In genomic region chr5:98613511-98613910, GRCm38 (mm10) we compare ENCODE assay signal across 26 mouse cellular contexts.
A peak's percentile ranks its signal among the peaks of the same experiment; 100 is the strongest.
DNase-seq lines count a peak whose midpoint lies in the region; ATAC-seq lines count a peak whose summit lies in the region.
"Had no signal": no experiment of that assay in that cellular context is flagged by ENCODE, and none has a peak within 500 bp of the region (broad histone marks: within the 10 kb centered on the region; RNA-seq: fewer than 3 reads in every experiment).

No protein-coding gene starts in this region.

- no peak overlapping the region for H3K27ac ChIP-seq in liver, embryonic 11.5 days (ENCODE audit: low read depth, low read length)
- H3K27ac ChIP-seq: embryonic facial prominence, embryonic 12.5 days; embryonic facial prominence, embryonic 15.5 days; heart, embryonic 15.5 days; hindbrain, embryonic 10.5 days; hindbrain, embryonic 13.5 days had no signal

- H3K4me1 ChIP-seq in liver, embryonic 11.5 days (replicated peaks; ENCODE audit: control insufficient read depth, insufficient read depth, low read length), result no peaks in the 10 kb centered on the region
- H3K4me1 ChIP-seq: embryonic facial prominence, embryonic 12.5 days; embryonic facial prominence, embryonic 15.5 days; heart, embryonic 12.5 days; heart, embryonic 15.5 days; hindbrain, embryonic 10.5 days; hindbrain, embryonic 13.5 days had no signal

- no peak for DNase-seq in frontal cortex, postnatal 25 days (ENCODE audit: low spot score in 2 of 2)
- peak; percentile 5 for DNase-seq in left cerebral cortex, adult 18-20 months (ENCODE audit: low spot score in 2 of 2)
- no peak for DNase-seq in left cerebral cortex, postnatal 10 days (ENCODE audit: extremely low spot score in 1 of 2, low spot score in 2 of 2)
- DNase-seq in NIH3T3 (ENCODE audit: low read depth), result peak; percentile 4
- DNase-seq in liver, embryonic 11.5 days (ENCODE audit: low spot score), result no peak
- DNase-seq: adrenal gland, postnatal 10 days; adrenal gland, postnatal 36 days; cerebellum, adult 11 months; cerebellum, adult 2 months; cerebellum, adult 9-11 months; cerebellum, postnatal 25 days; forebrain, postnatal 0 days; gastrocnemius, postnatal 25 days; heart, adult 18-20 months; heart, postnatal 10 days; heart, postnatal 36 days had no signal

- peak; percentile 87 for ATAC-seq in frontal cortex, adult (ENCODE audit: low TSS enrichment)
- ATAC-seq in liver, embryonic 11.5 days (replicated peaks; ENCODE audit: low FRiP score), result no peak
- ATAC-seq: forebrain, embryonic 14.5 days; forebrain, postnatal 0 days; hindbrain, embryonic 16.5 days; Patski had no signal

- no peaks in the 10 kb centered on the region for H3K27me3 ChIP-seq in liver, embryonic 11.5 days (replicated peaks; ENCODE audit: control insufficient read depth, insufficient read depth, low read length)
- H3K27me3 ChIP-seq: embryonic facial prominence, embryonic 12.5 days; embryonic facial prominence, embryonic 15.5 days; heart, embryonic 12.5 days; heart, embryonic 15.5 days; hindbrain, embryonic 13.5 days; Patski had no signal

- WGBS in liver, embryonic 11.5 days, result 86% methylated on average over 5 of the region's 5 CpGs

- intact Hi-C loops in left cerebral cortex, postnatal 10 days (cut with DNase I), result no loop called here

- H3K4me2 ChIP-seq in liver, embryonic 11.5 days, result no peak overlapping the region
- H3K4me2 ChIP-seq: embryonic facial prominence, embryonic 12.5 days; embryonic facial prominence, embryonic 15.5 days; heart, embryonic 12.5 days; heart, embryonic 15.5 days; hindbrain, embryonic 13.5 days had no signal

- no peak overlapping the region for H3K4me3 ChIP-seq in liver, embryonic 11.5 days (ENCODE audit: low read depth, low read length)
- H3K4me3 ChIP-seq: embryonic facial prominence, embryonic 12.5 days; embryonic facial prominence, embryonic 15.5 days; heart, embryonic 12.5 days; heart, embryonic 15.5 days; hindbrain, embryonic 10.5 days; hindbrain, embryonic 13.5 days had no signal

- H3K9me3 ChIP-seq in liver, embryonic 11.5 days (ENCODE audit: control insufficient read depth, low read length), result no peaks in the 10 kb centered on the region
- H3K9me3 ChIP-seq: embryonic facial prominence, embryonic 12.5 days; embryonic facial prominence, embryonic 15.5 days; heart, embryonic 12.5 days; heart, embryonic 15.5 days; hindbrain, embryonic 10.5 days; hindbrain, embryonic 13.5 days had no signal

- H3K36me3 ChIP-seq in liver, embryonic 11.5 days (ENCODE audit: control insufficient read depth, insufficient read depth, low read length), result no peaks in the 10 kb centered on the region
- H3K36me3 ChIP-seq: embryonic facial prominence, embryonic 12.5 days; embryonic facial prominence, embryonic 15.5 days; heart, embryonic 12.5 days; heart, embryonic 15.5 days; hindbrain, embryonic 10.5 days; hindbrain, embryonic 13.5 days had no signal

- no peak overlapping the region for H3K9ac ChIP-seq in liver, embryonic 11.5 days (ENCODE audit: low read depth, low read length)
- H3K9ac ChIP-seq: embryonic facial prominence, embryonic 12.5 days; embryonic facial prominence, embryonic 15.5 days; forebrain, postnatal 0 days; heart, embryonic 12.5 days; heart, embryonic 15.5 days; hindbrain, embryonic 13.5 days had no signal

Comparison
In these comparisons a context has a peak if more than half of its experiments do, and no peak if none do; other contexts are left out.
1. DNase-seq: peak in left cerebral cortex, adult 18-20 months (2 of 2) and NIH3T3 (single experiment); none in frontal cortex, postnatal 25 days (0 of 2), left cerebral cortex, postnatal 10 days (0 of 2) and liver, embryonic 11.5 days (single experiment).